Comparison of ENCODE assay signal across 8 mouse cellular contexts in the genomic region with DNA sequence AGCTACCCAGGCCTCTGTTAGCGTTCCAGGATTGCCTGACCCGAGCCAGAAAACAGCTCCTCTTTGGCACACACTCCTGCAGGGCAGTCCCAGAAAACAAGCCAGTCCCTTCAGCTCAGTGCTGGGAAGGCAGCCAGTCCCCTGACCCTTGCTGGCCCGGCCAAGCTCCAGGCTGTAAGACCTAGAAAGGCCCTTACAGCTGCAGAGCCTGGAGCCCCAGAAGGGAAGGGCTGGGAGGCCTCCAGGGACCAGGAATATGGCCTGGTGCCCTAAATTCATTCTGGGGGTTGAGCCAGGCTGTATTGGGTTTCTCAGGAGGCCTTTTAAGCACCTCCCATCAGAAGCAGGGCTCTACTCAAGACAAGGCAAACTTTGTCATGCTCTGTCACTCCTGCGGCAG. TPM values are rescaled to one million over a fixed set of nuclear protein-coding genes. Genes with fewer than 3 reads are reported as not detected.
DNase-seq lines count a peak whose midpoint lies in the region; ATAC-seq and TF ChIP-seq lines count a peak whose summit lies in the region.

No protein-coding gene starts in this region.

- no peak for ATAC-seq in liver, postnatal 0 days
- ATAC-seq in liver, embryonic 12.5 days: no peak
- ATAC-seq in embryonic facial prominence, embryonic 15.5 days (ENCODE audit: insufficient number of reproducible peaks, low FRiP score, low TSS enrichment, low read depth): peak; percentile 74
- ATAC-seq in heart, embryonic 16.5 days (replicated peaks; ENCODE audit: extremely low read depth, insufficient read depth, low FRiP score): peak; percentile 69
- peak; percentile 89 for ATAC-seq in lung, embryonic 15.5 days (ENCODE audit: borderline replicate concordance, extremely low read depth, low FRiP score, low TSS enrichment)

- no peaks in the 10 kb centered on the region for H3K36me3 ChIP-seq in liver, postnatal 0 days (replicated peaks; ENCODE audit: insufficient read depth, low read length)
- H3K36me3 ChIP-seq in liver, embryonic 12.5 days: no peaks in the 10 kb centered on the region
- H3K36me3 ChIP-seq in embryonic facial prominence, embryonic 15.5 days: peaks cover 47% of the 10 kb centered on the region
- no peaks in the 10 kb centered on the region for H3K36me3 ChIP-seq in heart, embryonic 16.5 days (ENCODE audit: control insufficient read depth, insufficient read depth)
- H3K36me3 ChIP-seq in lung, embryonic 15.5 days: peaks cover 14% of the 10 kb centered on the region
- H3K36me3 ChIP-seq in small intestine, adult 2 months (ENCODE audit: control insufficient read depth, insufficient read depth, low read length): no peaks in the 10 kb centered on the region

- WGBS in liver, postnatal 0 days (ENCODE audit: insufficient replicate concordance): 71% methylated on average over 4 of the region's 4 CpGs
- 67% methylated on average over 4 of the region's 4 CpGs for WGBS in liver, embryonic 12.5 days (ENCODE audit: insufficient replicate concordance)
- WGBS in embryonic facial prominence, embryonic 15.5 days: 60% methylated on average over 4 of the region's 4 CpGs
- 52% methylated on average over 4 of the region's 4 CpGs for WGBS in heart, embryonic 16.5 days
- WGBS in lung, embryonic 15.5 days: 40% methylated on average over 4 of the region's 4 CpGs
- WGBS in small intestine, adult 2 months: 60% methylated on average over 4 of the region's 4 CpGs

- no peak overlapping the region for H3K4me2 ChIP-seq in liver, postnatal 0 days (ENCODE audit: low read depth, low read length)
- H3K4me2 ChIP-seq in liver, embryonic 12.5 days: no peak overlapping the region
- H3K4me2 ChIP-seq in embryonic facial prominence, embryonic 15.5 days (replicated peaks): no peak overlapping the region
- no peak overlapping the region for H3K4me2 ChIP-seq in heart, embryonic 16.5 days (ENCODE audit: low read depth, low read length)
- H3K4me2 ChIP-seq in lung, embryonic 15.5 days: no peak overlapping the region

- no peak for TF ChIP-seq EP300 in liver, postnatal 0 days (IDR thresholded peaks at IDR 0.05; ENCODE audit: low read depth)

- no peak overlapping the region for H3K9ac ChIP-seq in liver, postnatal 0 days (replicated peaks)
- no peak overlapping the region for H3K9ac ChIP-seq in liver, embryonic 12.5 days
- H3K9ac ChIP-seq in embryonic facial prominence, embryonic 15.5 days: no peak overlapping the region
- no peak overlapping the region for H3K9ac ChIP-seq in heart, embryonic 16.5 days (ENCODE audit: low read length)
- no peak overlapping the region for H3K9ac ChIP-seq in lung, embryonic 15.5 days

- H3K27me3 ChIP-seq in liver, postnatal 0 days (ENCODE audit: insufficient read depth, low read length): 0 out of 2 replicates have a peak, but pooled peaks cover 5% of the 10 kb centered on the region
- H3K27me3 ChIP-seq in liver, embryonic 12.5 days (replicated peaks): peaks cover 21% of the 10 kb centered on the region
- no peaks in the 10 kb centered on the region for H3K27me3 ChIP-seq in embryonic facial prominence, embryonic 15.5 days
- peaks cover 3% of the 10 kb centered on the region for H3K27me3 ChIP-seq in heart, embryonic 16.5 days (ENCODE audit: control insufficient read depth, insufficient read depth, low read length)
- no peaks in the 10 kb centered on the region for H3K27me3 ChIP-seq in lung, embryonic 15.5 days
- no peaks in the 10 kb centered on the region for H3K27me3 ChIP-seq in small intestine, adult 2 months (ENCODE audit: control insufficient read depth, insufficient read depth, low read length)

- TF ChIP-seq POLR2A in small intestine, adult 2 months (IDR thresholded peaks at IDR 0.05; ENCODE audit: low read depth, low read length): no peak

- H3K4me1 ChIP-seq in liver, postnatal 0 days (ENCODE audit: insufficient read depth): peaks cover 2% of the 10 kb centered on the region; the same call in 1 of the 2 replicates
- peaks cover 9% of the 10 kb centered on the region; the same call in 1 of the 2 replicates for H3K4me1 ChIP-seq in liver, embryonic 12.5 days
- H3K4me1 ChIP-seq in embryonic facial prominence, embryonic 15.5 days: peaks cover 63% of the 10 kb centered on the region
- H3K4me1 ChIP-seq in heart, embryonic 16.5 days (ENCODE audit: control insufficient read depth, insufficient read depth, low read length): peaks cover 31% of the 10 kb centered on the region
- peaks cover 84% of the 10 kb centered on the region for H3K4me1 ChIP-seq in lung, embryonic 15.5 days
- peaks cover 4% of the 10 kb centered on the region for H3K4me1 ChIP-seq in small intestine, adult 2 months (ENCODE audit: control insufficient read depth, insufficient read depth, insufficient read length, low read length)

- H3K27ac ChIP-seq in liver, postnatal 0 days (ENCODE audit: low read depth): no peak overlapping the region
- no peak overlapping the region for H3K27ac ChIP-seq in liver, embryonic 12.5 days
- peak overlapping the region; percentile 72 for H3K27ac ChIP-seq in embryonic facial prominence, embryonic 15.5 days (replicated peaks)
- peak overlapping the region; percentile 69 for H3K27ac ChIP-seq in heart, embryonic 16.5 days (ENCODE audit: low read length)
- H3K27ac ChIP-seq in lung, embryonic 15.5 days: peak overlapping the region; percentile 52
- 0 out of 2 replicates have a peak overlapping the region, but pooled peaks have one; percentile 34 for H3K27ac ChIP-seq in small intestine, adult 2 months (ENCODE audit: insufficient read depth, low read depth, low read length)

- DNase-seq in liver, postnatal 0 days: peak; percentile 39
- DNase-seq in kidney, postnatal 25 days: peak; percentile 79 to 87
- no peak for DNase-seq in MN1 (ENCODE audit: low spot score)

- no peaks in the 10 kb centered on the region for H3K9me3 ChIP-seq in liver, postnatal 0 days (ENCODE audit: low read length)
- H3K9me3 ChIP-seq in liver, embryonic 12.5 days (replicated peaks): no peaks in the 10 kb centered on the region
- no peaks in the 10 kb centered on the region for H3K9me3 ChIP-seq in embryonic facial prominence, embryonic 15.5 days (replicated peaks)
- no peaks in the 10 kb centered on the region for H3K9me3 ChIP-seq in heart, embryonic 16.5 days (replicated peaks; ENCODE audit: control insufficient read depth, low read length)
- no peaks in the 10 kb centered on the region for H3K9me3 ChIP-seq in lung, embryonic 15.5 days

- no peak for TF ChIP-seq CTCF in liver, postnatal 0 days (IDR thresholded peaks at IDR 0.05; ENCODE audit: low read depth)
- TF ChIP-seq CTCF in small intestine, adult 2 months (IDR thresholded peaks at IDR 0.05; ENCODE audit: extremely low read depth, insufficient read length, insufficient replicate concordance, low read depth, low read length): no peak

- H3K4me3 ChIP-seq in liver, postnatal 0 days (ENCODE audit: low read depth, low read length): no peak overlapping the region
- no peak overlapping the region for H3K4me3 ChIP-seq in liver, embryonic 12.5 days
- H3K4me3 ChIP-seq in embryonic facial prominence, embryonic 15.5 days (replicated peaks): no peak overlapping the region
- no peak overlapping the region for H3K4me3 ChIP-seq in heart, embryonic 16.5 days (ENCODE audit: low read length)
- no peak overlapping the region for H3K4me3 ChIP-seq in lung, embryonic 15.5 days
- no peak overlapping the region for H3K4me3 ChIP-seq in small intestine, adult 2 months (ENCODE audit: low read depth, low read length)

RNA-seq across cellular contexts. Expression of gene Lpcat2, which starts 4.9 kb away (rescaled TPM):
- 8.6 and 9.0 TPM in 2 replicates for polyA plus RNA-seq in liver, postnatal 0 days (2015; fragmentation: Nextera tagmentation; extraction: Ambion mirVana)
- polyA plus RNA-seq in liver, embryonic 12.5 days (2016; fragmentation: Nextera tagmentation; extraction: Ambion mirVana): 4.8 and 5.0 TPM in 2 replicates
- 17.8 and 19.5 TPM in 2 replicates for polyA plus RNA-seq in embryonic facial prominence, embryonic 15.5 days (2015; fragmentation: Nextera tagmentation; extraction: Ambion mirVana)
- 4.9 and 5.6 TPM in 2 replicates for polyA plus RNA-seq in heart, embryonic 16.5 days (2015; fragmentation: Nextera tagmentation; extraction: Ambion mirVana)
- 7.8 TPM in 2 replicates for polyA plus RNA-seq in lung, embryonic 15.5 days (2015; fragmentation: Nextera tagmentation; extraction: Ambion mirVana)
- 1.3 and 2.3 TPM in 2 replicates for polyA plus RNA-seq in small intestine, adult 2 months (2012; rRNA removed)

RNA-seq across cellular contexts. Expression of gene Mmp2, which starts 23.1 kb away (rescaled TPM):
- 9.6 and 9.8 TPM in 2 replicates for polyA plus RNA-seq in liver, postnatal 0 days (2015; fragmentation: Nextera tagmentation; extraction: Ambion mirVana)
- 22.6 and 25.3 TPM in 2 replicates for polyA plus RNA-seq in liver, embryonic 12.5 days (2016; fragmentation: Nextera tagmentation; extraction: Ambion mirVana)
- 350 and 362 TPM in 2 replicates for polyA plus RNA-seq in embryonic facial prominence, embryonic 15.5 days (2015; fragmentation: Nextera tagmentation; extraction: Ambion mirVana)
- 110 and 123 TPM in 2 replicates for polyA plus RNA-seq in heart, embryonic 16.5 days (2015; fragmentation: Nextera tagmentation; extraction: Ambion mirVana)
- polyA plus RNA-seq in lung, embryonic 15.5 days (2015; fragmentation: Nextera tagmentation; extraction: Ambion mirVana): 241 and 244 TPM in 2 replicates
- 24.1 and 50.6 TPM in 2 replicates for polyA plus RNA-seq in small intestine, adult 2 months (2012; rRNA removed)

RNA-seq across cellular contexts. Expression of gene Capns2, which starts 51.0 kb away (rescaled TPM):
- polyA plus RNA-seq in liver, postnatal 0 days (2015; fragmentation: Nextera tagmentation; extraction: Ambion mirVana): not detected in 2 replicates
- not detected in 2 replicates for polyA plus RNA-seq in liver, embryonic 12.5 days (2016; fragmentation: Nextera tagmentation; extraction: Ambion mirVana)
- 65.7 and 66.2 TPM in 2 replicates for polyA plus RNA-seq in embryonic facial prominence, embryonic 15.5 days (2015; fragmentation: Nextera tagmentation; extraction: Ambion mirVana)
- polyA plus RNA-seq in heart, embryonic 16.5 days (2015; fragmentation: Nextera tagmentation; extraction: Ambion mirVana): 0.14 and 0.35 TPM in 2 replicates
- 0.21 and 0.40 TPM in 2 replicates for polyA plus RNA-seq in lung, embryonic 15.5 days (2015; fragmentation: Nextera tagmentation; extraction: Ambion mirVana)
- not detected in 2 replicates for polyA plus RNA-seq in small intestine, adult 2 months (2012; rRNA removed)

Comparison
In these comparisons a context has a peak if more than half of its experiments do, and no peak if none do; other contexts are left out.
1. ATAC-seq: peak in embryonic facial prominence, embryonic 15.5 days (single experiment), heart, embryonic 16.5 days (single experiment) and lung, embryonic 15.5 days (single experiment); none in liver, postnatal 0 days (single experiment) and liver, embryonic 12.5 days (single experiment).
2. H3K27ac ChIP-seq: peak in embryonic facial prominence, embryonic 15.5 days (single experiment), heart, embryonic 16.5 days (single experiment), lung, embryonic 15.5 days (single experiment) and small intestine, adult 2 months (single experiment); none in liver, postnatal 0 days (single experiment) and liver, embryonic 12.5 days (single experiment).
3. RNA of gene Capns2, which starts 51.0 kb away (polyA plus RNA-seq): 65.7 to 66.2 TPM in embryonic facial prominence, embryonic 15.5 days; 0.21 to 0.40 TPM in lung, embryonic 15.5 days, 0.14 to 0.35 TPM in heart, embryonic 16.5 days, not detected in small intestine, adult 2 months, not detected in liver, postnatal 0 days and not detected in liver, embryonic 12.5 days; every median in the first group is over 10 times any median in the second.